Mouse (Mus musculus): Measurements from ENCODE around the gene Hist1h1d. TPM values are rescaled to one million over a fixed set of nuclear protein-coding genes. Genes with fewer than 3 reads are reported as not detected.

The Hist1h1d gene
- total and polyA plus RNA-seq, 2 experiments from 2014 or later, result 0.04 to 23.4 TPM

DNA sequence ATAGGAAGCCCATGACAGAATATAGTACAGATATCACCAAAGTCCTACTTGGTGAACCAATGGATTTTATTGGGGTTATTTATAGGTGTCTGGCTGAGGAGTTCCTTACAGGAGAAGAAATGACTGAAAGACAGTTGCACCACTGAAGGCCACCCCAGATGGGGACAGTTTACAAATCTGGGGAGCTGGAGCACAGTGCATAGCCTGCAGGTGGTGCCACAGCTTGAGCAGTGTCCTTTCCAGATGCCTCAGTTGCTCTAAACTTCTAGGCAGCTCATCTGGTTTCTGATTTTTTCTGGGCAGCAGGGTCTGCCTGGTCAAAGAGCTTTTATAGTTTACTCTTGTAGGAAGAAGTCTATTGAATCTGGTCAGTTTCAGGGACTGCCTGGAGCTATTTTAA is 56.8 kb downstream of the Hist1h1d start:
- Histone ChIP-seq H3K36me3 (ENCODE audit: insufficient read depth, low read length) (no peaks in the 10 kb centered on the region), H3K9me3 (ENCODE audit: low read length) (no peaks in the 10 kb centered on the region), H3K9ac (replicated peaks; ENCODE audit: low read length, poor library complexity, severe bottlenecking) (no peak overlapping the region), H3K4me3 (ENCODE audit: low read depth, low read length) (no peak overlapping the region), H3K27ac (ENCODE audit: low read depth, low read length) (no peak overlapping the region), H3K4me2 (ENCODE audit: low read depth, low read length, poor library complexity, severe bottlenecking) (no peak overlapping the region), H3K4me1 (ENCODE audit: insufficient read depth, low read length) (no peaks in the 10 kb centered on the region), H3K27me3 (ENCODE audit: insufficient read depth, low read length) (no peaks in the 10 kb centered on the region)
- ATAC-seq (ENCODE audit: low FRiP score), result no peak
- no peak for DNase-seq (ENCODE audit: low spot score)
- no peak for TF ChIP-seq CTCF (IDR thresholded peaks at IDR 0.05)

Small RNA genes lying within 50 kb of the gene (microRNA-seq; reads per million reads assigned to microRNA genes)
- gene Gm44297 (ENCODE audit: borderline number of aligned reads) (not detected), gene Gm44359 (ENCODE audit: borderline number of aligned reads) (not detected), gene Gm44394 (ENCODE audit: borderline number of aligned reads) (not detected), gene n-TStga1 (ENCODE audit: borderline number of aligned reads) (not detected)

Other genes with a start within 250 kb of the Hist1h1d start
Only the 30 nearest of the 34 such genes appear.
- 19.7 and 32.5 TPM in 2 replicates for gene Zfp322a, start 184.1 kb upstream of the Hist1h1d start, total RNA-seq (2014; rRNA removed)
- 31.1 and 31.5 TPM in 2 replicates for gene Zfp322a, start 184.1 kb upstream of the Hist1h1d start, polyA plus RNA-seq (2015; fragmentation: Nextera tagmentation; extraction: Ambion mirVana)
- gene Abt1, start 129.4 kb upstream of the Hist1h1d start, total RNA-seq (2014; rRNA removed), result 4.9 and 7.3 TPM in 2 replicates
- gene Abt1, start 129.4 kb upstream of the Hist1h1d start, polyA plus RNA-seq (2015; fragmentation: Nextera tagmentation; extraction: Ambion mirVana), result 5.2 and 6.0 TPM in 2 replicates
- 0.05 TPM in 1 of 2 replicates, not detected in the other for gene Btn1a1, start 87.4 kb upstream of the Hist1h1d start, total RNA-seq (2014; rRNA removed)
- 0.04 and 0.07 TPM in 2 replicates for gene Btn1a1, start 87.4 kb upstream of the Hist1h1d start, polyA plus RNA-seq (2015; fragmentation: Nextera tagmentation; extraction: Ambion mirVana)
- 0.16 TPM in 1 of 2 replicates, not detected in the other for gene Btn2a2, start 64.4 kb upstream of the Hist1h1d start, total RNA-seq (2014; rRNA removed)
- not detected in 2 replicates for gene Btn2a2, start 64.4 kb upstream of the Hist1h1d start, polyA plus RNA-seq (2015; fragmentation: Nextera tagmentation; extraction: Ambion mirVana)
- 1,176 and 1,474 TPM in 2 replicates for gene Hist1h4h, start 22.2 kb upstream of the Hist1h1d start, total RNA-seq (2014; rRNA removed)
- gene Hist1h4h, start 22.2 kb upstream of the Hist1h1d start, polyA plus RNA-seq (2015; fragmentation: Nextera tagmentation; extraction: Ambion mirVana), result 3.9 and 4.0 TPM in 2 replicates
- gene Hist1h2af, start 19.4 kb upstream of the Hist1h1d start, total RNA-seq (2014; rRNA removed), result 52.3 and 293 TPM in 2 replicates
- 0.54 and 1.5 TPM in 2 replicates for gene Hist1h2af, start 19.4 kb upstream of the Hist1h1d start, polyA plus RNA-seq (2015; fragmentation: Nextera tagmentation; extraction: Ambion mirVana)
- 99.4 and 262 TPM in 2 replicates for gene Hist1h3g, start 17.8 kb upstream of the Hist1h1d start, total RNA-seq (2014; rRNA removed)
- not detected in 2 replicates for gene Hist1h3g, start 17.8 kb upstream of the Hist1h1d start, polyA plus RNA-seq (2015; fragmentation: Nextera tagmentation; extraction: Ambion mirVana)
- gene Hist1h2bh, start 9.9 kb upstream of the Hist1h1d start, total RNA-seq (2014; rRNA removed), result 8.7 and 34.2 TPM in 2 replicates
- gene Hist1h2bh, start 9.9 kb upstream of the Hist1h1d start, polyA plus RNA-seq (2015; fragmentation: Nextera tagmentation; extraction: Ambion mirVana), result 0.16 TPM in 1 of 2 replicates, not detected in the other
- 154 and 239 TPM in 2 replicates for gene Hist1h3f, start 9.2 kb upstream of the Hist1h1d start, total RNA-seq (2014; rRNA removed)
- gene Hist1h3f, start 9.2 kb upstream of the Hist1h1d start, polyA plus RNA-seq (2015; fragmentation: Nextera tagmentation; extraction: Ambion mirVana), result 0.21 and 0.23 TPM in 2 replicates
- gene Hist1h4f, start 1.6 kb upstream of the Hist1h1d start, total RNA-seq (2014; rRNA removed), result 684 and 753 TPM in 2 replicates
- gene Hist1h4f, start 1.6 kb upstream of the Hist1h1d start, polyA plus RNA-seq (2015; fragmentation: Nextera tagmentation; extraction: Ambion mirVana), result not detected in 2 replicates
- 203 and 384 TPM in 2 replicates for gene Hist1h3e, start 9.1 kb downstream of the Hist1h1d start, total RNA-seq (2014; rRNA removed)
- 1.2 and 1.9 TPM in 2 replicates for gene Hist1h3e, start 9.1 kb downstream of the Hist1h1d start, polyA plus RNA-seq (2015; fragmentation: Nextera tagmentation; extraction: Ambion mirVana)
- 76.7 and 98.8 TPM in 2 replicates for gene Hist1h2ae, start 18.0 kb downstream of the Hist1h1d start, total RNA-seq (2014; rRNA removed)
- gene Hist1h2ae, start 18.0 kb downstream of the Hist1h1d start, polyA plus RNA-seq (2015; fragmentation: Nextera tagmentation; extraction: Ambion mirVana), result 4.5 and 5.9 TPM in 2 replicates
- gene Hist1h2bg, start 18.1 kb downstream of the Hist1h1d start, total RNA-seq (2014; rRNA removed), result 248 and 572 TPM in 2 replicates
- 2.8 and 4.5 TPM in 2 replicates for gene Hist1h2bg, start 18.1 kb downstream of the Hist1h1d start, polyA plus RNA-seq (2015; fragmentation: Nextera tagmentation; extraction: Ambion mirVana)
- gene Hist1h2bf, start 20.9 kb downstream of the Hist1h1d start, total RNA-seq (2014; rRNA removed), result 194 and 327 TPM in 2 replicates
- 0.43 TPM in 1 of 2 replicates, not detected in the other for gene Hist1h2bf, start 20.9 kb downstream of the Hist1h1d start, polyA plus RNA-seq (2015; fragmentation: Nextera tagmentation; extraction: Ambion mirVana)
- gene Hist1h2ad, start 21.1 kb downstream of the Hist1h1d start, total RNA-seq (2014; rRNA removed), result 162 and 232 TPM in 2 replicates
- not detected in 2 replicates for gene Hist1h2ad, start 21.1 kb downstream of the Hist1h1d start, polyA plus RNA-seq (2015; fragmentation: Nextera tagmentation; extraction: Ambion mirVana)
- 49.8 and 92.5 TPM in 2 replicates for gene Hist1h3d, start 22.5 kb downstream of the Hist1h1d start, total RNA-seq (2014; rRNA removed)
- 0.42 and 0.55 TPM in 2 replicates for gene Hist1h3d, start 22.5 kb downstream of the Hist1h1d start, polyA plus RNA-seq (2015; fragmentation: Nextera tagmentation; extraction: Ambion mirVana)
- 900 and 1,141 TPM in 2 replicates for gene Hist1h4d, start 28.3 kb downstream of the Hist1h1d start, total RNA-seq (2014; rRNA removed)
- 18.0 and 18.8 TPM in 2 replicates for gene Hist1h4d, start 28.3 kb downstream of the Hist1h1d start, polyA plus RNA-seq (2015; fragmentation: Nextera tagmentation; extraction: Ambion mirVana)
- gene Hist1h2be, start 67.9 kb downstream of the Hist1h1d start, total RNA-seq (2014; rRNA removed), result 75.1 and 75.2 TPM in 2 replicates
- gene Hist1h2be, start 67.9 kb downstream of the Hist1h1d start, polyA plus RNA-seq (2015; fragmentation: Nextera tagmentation; extraction: Ambion mirVana), result 0.32 and 0.33 TPM in 2 replicates
- gene Hist1h1e, start 69.3 kb downstream of the Hist1h1d start, total RNA-seq (2014; rRNA removed), result 159 and 160 TPM in 2 replicates
- gene Hist1h1e, start 69.3 kb downstream of the Hist1h1d start, polyA plus RNA-seq (2015; fragmentation: Nextera tagmentation; extraction: Ambion mirVana), result 8.0 and 9.5 TPM in 2 replicates
- 16.6 and 45.8 TPM in 2 replicates for gene Hist1h2ac, start 130.7 kb downstream of the Hist1h1d start, total RNA-seq (2014; rRNA removed)
- gene Hist1h2ac, start 130.7 kb downstream of the Hist1h1d start, polyA plus RNA-seq (2015; fragmentation: Nextera tagmentation; extraction: Ambion mirVana), result 0.21 and 0.28 TPM in 2 replicates
- gene Hist1h2bc, start 130.9 kb downstream of the Hist1h1d start, total RNA-seq (2014; rRNA removed), result 66.3 and 125 TPM in 2 replicates
- gene Hist1h2bc, start 130.9 kb downstream of the Hist1h1d start, polyA plus RNA-seq (2015; fragmentation: Nextera tagmentation; extraction: Ambion mirVana), result 23.7 and 28.6 TPM in 2 replicates
- gene Hist1h1t, start 142.6 kb downstream of the Hist1h1d start, total RNA-seq (2014; rRNA removed), result 0.93 TPM in 1 of 2 replicates, not detected in the other
- not detected in 2 replicates for gene Hist1h1t, start 142.6 kb downstream of the Hist1h1d start, polyA plus RNA-seq (2015; fragmentation: Nextera tagmentation; extraction: Ambion mirVana)
- 622 and 783 TPM in 2 replicates for gene Hist1h4c, start 145.2 kb downstream of the Hist1h1d start, total RNA-seq (2014; rRNA removed)
- gene Hist1h4c, start 145.2 kb downstream of the Hist1h1d start, polyA plus RNA-seq (2015; fragmentation: Nextera tagmentation; extraction: Ambion mirVana), result 1.5 and 2.2 TPM in 2 replicates
- 1.8 and 2.5 TPM in 2 replicates for gene Hfe, start 157.6 kb downstream of the Hist1h1d start, total RNA-seq (2014; rRNA removed)
- 4.0 and 5.8 TPM in 2 replicates for gene Hfe, start 157.6 kb downstream of the Hist1h1d start, polyA plus RNA-seq (2015; fragmentation: Nextera tagmentation; extraction: Ambion mirVana)
- 243 and 275 TPM in 2 replicates for gene Hist1h1c, start 185.5 kb downstream of the Hist1h1d start, total RNA-seq (2014; rRNA removed)
- 26.1 and 26.5 TPM in 2 replicates for gene Hist1h1c, start 185.5 kb downstream of the Hist1h1d start, polyA plus RNA-seq (2015; fragmentation: Nextera tagmentation; extraction: Ambion mirVana)
- gene Hist1h3c, start 192.3 kb downstream of the Hist1h1d start, total RNA-seq (2014; rRNA removed), result 206 and 420 TPM in 2 replicates
- gene Hist1h3c, start 192.3 kb downstream of the Hist1h1d start, polyA plus RNA-seq (2015; fragmentation: Nextera tagmentation; extraction: Ambion mirVana), result not detected in 2 replicates
- gene Hist1h2bb, start 193.5 kb downstream of the Hist1h1d start, total RNA-seq (2014; rRNA removed), result 491 and 821 TPM in 2 replicates
- 0.61 TPM in 1 of 2 replicates, not detected in the other for gene Hist1h2bb, start 193.5 kb downstream of the Hist1h1d start, polyA plus RNA-seq (2015; fragmentation: Nextera tagmentation; extraction: Ambion mirVana)
- 98.5 and 290 TPM in 2 replicates for gene Hist1h2ab, start 197.9 kb downstream of the Hist1h1d start, total RNA-seq (2014; rRNA removed)
- gene Hist1h2ab, start 197.9 kb downstream of the Hist1h1d start, polyA plus RNA-seq (2015; fragmentation: Nextera tagmentation; extraction: Ambion mirVana), result 2.1 and 2.4 TPM in 2 replicates
- gene Hist1h3b, start 199.0 kb downstream of the Hist1h1d start, total RNA-seq (2014; rRNA removed), result 124 and 290 TPM in 2 replicates
- gene Hist1h3b, start 199.0 kb downstream of the Hist1h1d start, polyA plus RNA-seq (2015; fragmentation: Nextera tagmentation; extraction: Ambion mirVana), result 0.50 and 0.51 TPM in 2 replicates
- 143 and 315 TPM in 2 replicates for gene Hist1h4b, start 203.8 kb downstream of the Hist1h1d start, total RNA-seq (2014; rRNA removed)
- 1.6 and 2.0 TPM in 2 replicates for gene Hist1h4b, start 203.8 kb downstream of the Hist1h1d start, polyA plus RNA-seq (2015; fragmentation: Nextera tagmentation; extraction: Ambion mirVana)

Measured in midbrain, postnatal 0 days (tissue).